Mouse (Mus musculus) neural tube, embryonic 11.5 days (tissue): ENCODE results near the gene Zswim4. TPM values are rescaled to one million over a fixed set of nuclear protein-coding genes. Genes with fewer than 3 reads are reported as not detected.

Experiments used
- ATAC-seq: fragments of 200-750 bp; cut with Nextera tagmentation; 2 replicates; pipeline ENCODE4 v1.8.0; 2017; ENCODE audit warnings: moderate number of reproducible peaks, mild to moderate bottlenecking, moderate TSS enrichment, moderate library complexity; ENCODE audit not compliant: insufficient read depth, low FRiP score, low TSS enrichment
- DNase-seq: peaks from one replicate; pipeline ENCODE4 v3.0.0-alpha.2; 2015; ENCODE audit warnings: low spot score
- H3K27ac ChIP-seq: fragments of 300-500 bp; sonication (generic); 2 replicates; pipeline ENCODE4 v1.5.1; 2014; ENCODE audit warnings: low read depth, mild to moderate bottlenecking, low read length
- H3K27me3 ChIP-seq: fragments of 300-500 bp; sonication (generic); 2 replicates; pipeline ENCODE4 v1.6.1; 2014; ENCODE audit warnings: mild to moderate bottlenecking, low read length, mixed read lengths; ENCODE audit not compliant: control insufficient read depth, insufficient read depth
- H3K36me3 ChIP-seq: fragments of 300-500 bp; sonication (generic); 2 replicates; pipeline ENCODE4 v1.6.1; 2014; ENCODE audit warnings: mild to moderate bottlenecking, low read length, moderate library complexity, mixed read lengths; ENCODE audit not compliant: control insufficient read depth, insufficient read depth
- H3K4me1 ChIP-seq: fragments of 300-500 bp; sonication (generic); 2 replicates; pipeline ENCODE4 v1.6.1; 2014; ENCODE audit warnings: low read length, mixed read lengths; ENCODE audit not compliant: control insufficient read depth, insufficient read depth
- H3K4me2 ChIP-seq: fragments of 300-500 bp; sonication (generic); 2 replicates; pipeline ENCODE4 v1.6.1; 2014; ENCODE audit warnings: low read depth, mild to moderate bottlenecking, moderate library complexity
- H3K4me3 ChIP-seq: fragments of 300-500 bp; sonication (generic); 2 replicates; pipeline ENCODE4 v1.5.1; 2014; ENCODE audit warnings: low read depth, low read length
- H3K9ac ChIP-seq: fragments of 300-500 bp; sonication (generic); 2 replicates; pipeline ENCODE4 v1.6.1; 2014; ENCODE audit warnings: mild to moderate bottlenecking, low read length
- H3K9me3 ChIP-seq: fragments of 300-500 bp; sonication (generic); 2 replicates; pipeline ENCODE4 v1.6.1; 2016; ENCODE audit warnings: low read length; ENCODE audit not compliant: control insufficient read depth
- WGBS: fragments of 180-500 bp; shearing (Covaris S2); extraction: QIAGEN DNeasy Blood & Tissue Kit; methylation state at CpG from one replicate; pipeline ENCODE4 v1.1.7; 2014; 5-methylcytosine and 5-hydroxymethylcytosine counted together
- polyA plus RNA-seq: library from polyadenylated mRNA; unstranded; fragments of >200 nt; fragmentation: Nextera tagmentation; extraction: Ambion mirVana; gene quantifications from 2 replicates; pipeline ENCODE4 v1.2.1, GENCODE M21; 2014

Gene Zswim4
- polyA plus RNA-seq, 1 experiment from 2014 or later = 35.5 TPM

- DNase-seq (no peak), ATAC-seq (no peak)
- 37% methylated on average over 13 of the region's 13 CpGs for WGBS
- no peak overlapping the region for H3K9ac ChIP-seq
- no peaks in the 10 kb centered on the region for H3K9me3 ChIP-seq
- H3K27ac ChIP-seq = peak overlapping the region; percentile 50; the same call in 1 of the 2 replicates
- no peaks in the 10 kb centered on the region for H3K27me3 ChIP-seq
- H3K4me1 ChIP-seq = peaks cover 2% of the 10 kb centered on the region; the same call in 1 of the 2 replicates
- no peaks in the 10 kb centered on the region for H3K36me3 ChIP-seq
- peak overlapping the region; percentile 18 for H3K4me2 ChIP-seq
- no peak overlapping the region for H3K4me3 ChIP-seq
These were observed 44.8 kb downstream of the Zswim4 start for GRCm38 (mm10) chr8:84192023-84192422.

- 95% methylated on average over 7 of the region's 7 CpGs for WGBS
- Histone ChIP-seq H3K9ac (no peak overlapping the region), H3K27me3 (no peaks in the 10 kb centered on the region), H3K4me2 (no peak overlapping the region), H3K9me3 (no peaks in the 10 kb centered on the region), H3K27ac (no peak overlapping the region), H3K4me3 (no peak overlapping the region), H3K4me1 (peaks cover 4% of the 10 kb centered on the region; the same call in 1 of the 2 replicates), H3K36me3 (no peaks in the 10 kb centered on the region)
- no peak for ATAC-seq
- no peak for DNase-seq
These were observed 46.5 kb downstream of the Zswim4 start for GRCm38 (mm10) chr8:84190191-84190867.

GRCm38 (mm10) chr8:84189603-84190002 is 47.3 kb downstream of the Zswim4 start:
- peaks cover 4% of the 10 kb centered on the region; the same call in 1 of the 2 replicates for H3K4me1 ChIP-seq
- DNase-seq = no peak
- no peak overlapping the region for H3K4me3 ChIP-seq
- H3K27me3 ChIP-seq = no peaks in the 10 kb centered on the region
- no peaks in the 10 kb centered on the region for H3K9me3 ChIP-seq
- H3K36me3 ChIP-seq = no peaks in the 10 kb centered on the region
- 67% methylated on average over 4 of the region's 4 CpGs for WGBS
- H3K27ac ChIP-seq = no peak overlapping the region
- no peak overlapping the region for H3K9ac ChIP-seq
- ATAC-seq = no peak
- no peak overlapping the region for H3K4me2 ChIP-seq

- no peaks in the 10 kb centered on the region for H3K9me3 ChIP-seq
- no peak overlapping the region for H3K9ac ChIP-seq
- H3K36me3 ChIP-seq = no peaks in the 10 kb centered on the region
- H3K4me1 ChIP-seq = peaks cover 4% of the 10 kb centered on the region; the same call in 1 of the 2 replicates
- no peak overlapping the region for H3K4me2 ChIP-seq
- no peak overlapping the region for H3K27ac ChIP-seq
- WGBS = 91% methylated on average over 10 of the region's 10 CpGs
- ATAC-seq = no peak
- H3K4me3 ChIP-seq = no peak overlapping the region
- no peaks in the 10 kb centered on the region for H3K27me3 ChIP-seq
- DNase-seq = no peak
These were observed 48.2 kb downstream of the Zswim4 start for GRCm38 (mm10) chr8:84188671-84189070.

- peaks cover 12% of the 10 kb centered on the region for H3K4me1 ChIP-seq
- H3K9ac ChIP-seq = peak overlapping the region; percentile 47; the same call in 1 of the 2 replicates
- H3K36me3 ChIP-seq = no peaks in the 10 kb centered on the region
- 4% methylated on average over 21 of the region's 21 CpGs for WGBS
- peak; percentile 74 for DNase-seq
- no peak for ATAC-seq
- no peaks in the 10 kb centered on the region for H3K27me3 ChIP-seq
- H3K9me3 ChIP-seq = no peaks in the 10 kb centered on the region
- H3K4me2 ChIP-seq = peak overlapping the region; percentile 65
- no peak overlapping the region for H3K27ac ChIP-seq
- peak overlapping the region; percentile 31 for H3K4me3 ChIP-seq
These were observed 49.6 kb downstream of the Zswim4 start for GRCm38 (mm10) chr8:84187065-84187755.

- Histone ChIP-seq H3K4me2 (peak overlapping the region; percentile 65), H3K9me3 (no peaks in the 10 kb centered on the region), H3K27ac (no peak overlapping the region), H3K27me3 (no peaks in the 10 kb centered on the region), H3K4me1 (peaks cover 16% of the 10 kb centered on the region), H3K36me3 (no peaks in the 10 kb centered on the region), H3K4me3 (peak overlapping the region; percentile 31), H3K9ac (peak overlapping the region; percentile 47; the same call in 1 of the 2 replicates)
- ATAC-seq (peak; percentile 22; the same call in 1 of the 2 replicates), DNase-seq (peak; percentile 79)
- WGBS = 0% methylated on average over 12 of the region's 12 CpGs
These were observed 50.3 kb downstream of the Zswim4 start for GRCm38 (mm10) chr8:84186547-84186946.

- Histone ChIP-seq H3K27ac (peak within 1 kb of the TSS; percentile 90; the same call in 1 of the 2 replicates), H3K4me2 (peak within 1 kb of the TSS; percentile 85), H3K36me3 (no peaks in the 10 kb centered on the region), H3K9me3 (no peaks in the 10 kb centered on the region), H3K27me3 (no peaks in the 10 kb centered on the region), H3K4me3 (peak within 1 kb of the TSS; percentile 89), H3K4me1 (peaks cover 28% of the 10 kb centered on the region), H3K9ac (peak within 1 kb of the TSS; percentile 100)
- DNase-seq (no peak), ATAC-seq (no peak)
- 89% methylated on average over 7 of the region's 7 CpGs for WGBS
These were observed 51.7 kb downstream of the Zswim4 start, which contains the start of gene Nanos3 for GRCm38 (mm10) chr8:84185117-84185516. Nanos3 (minus strand) TSS chr8:84185217.

GRCm38 (mm10) chr8:84184085-84185043 is 52.5 kb downstream of the Zswim4 start:
- no peak for DNase-seq
- Histone ChIP-seq H3K4me1 (peaks cover 35% of the 10 kb centered on the region), H3K9ac (peak overlapping the region; percentile 100), H3K27me3 (no peaks in the 10 kb centered on the region), H3K36me3 (no peaks in the 10 kb centered on the region), H3K4me3 (peak overlapping the region; percentile 89), H3K27ac (peak overlapping the region; percentile 90), H3K4me2 (peak overlapping the region; percentile 85), H3K9me3 (no peaks in the 10 kb centered on the region)
- no peak for ATAC-seq
- 23% methylated on average over 21 of the region's 21 CpGs for WGBS
